7 mouse cellular contexts compared by ENCODE assay signal in genomic region chr5:64739311-64740261, GRCm38 (mm10).
A peak's percentile ranks its signal among the peaks of the same experiment; 100 is the strongest.
DNase-seq lines count a peak whose midpoint lies in the region; ATAC-seq lines count a peak whose summit lies in the region.

No protein-coding gene starts in this region.

- H3K9ac ChIP-seq in forebrain, embryonic 11.5 days (ENCODE audit: low read length): peak overlapping the region; percentile 14; the same call in 1 of the 2 replicates
- 0 out of 2 replicates have a peak overlapping the region, but pooled peaks have one; percentile 3 for H3K9ac ChIP-seq in kidney, embryonic 16.5 days (replicated peaks; ENCODE audit: low read length)
- 0 out of 2 replicates have a peak overlapping the region, but pooled peaks have one; percentile 15 for H3K9ac ChIP-seq in midbrain, embryonic 12.5 days (replicated peaks)

- ATAC-seq in forebrain, embryonic 11.5 days (replicated peaks; ENCODE audit: low FRiP score): peak; percentile 82
- ATAC-seq in kidney, embryonic 16.5 days (ENCODE audit: low FRiP score, low TSS enrichment): peak; percentile 89
- ATAC-seq in midbrain, embryonic 12.5 days (ENCODE audit: low FRiP score, low read depth): peak; percentile 74

- WGBS in forebrain, embryonic 11.5 days: 4% methylated on average over 15 of the region's 15 CpGs
- 5% methylated on average over 15 of the region's 15 CpGs for WGBS in kidney, embryonic 16.5 days
- WGBS in midbrain, embryonic 12.5 days: 4% methylated on average over 15 of the region's 15 CpGs

- H3K4me3 ChIP-seq in forebrain, embryonic 11.5 days (ENCODE audit: low read depth, low read length): no peak overlapping the region
- no peak overlapping the region for H3K4me3 ChIP-seq in kidney, embryonic 16.5 days (ENCODE audit: low read length)
- H3K4me3 ChIP-seq in midbrain, embryonic 12.5 days: no peak overlapping the region

- peak overlapping the region; percentile 24; the same call in 1 of the 2 replicates for H3K4me2 ChIP-seq in forebrain, embryonic 11.5 days (ENCODE audit: low read depth, low read length, severe bottlenecking)
- H3K4me2 ChIP-seq in kidney, embryonic 16.5 days (replicated peaks; ENCODE audit: low read depth, low read length): no peak overlapping the region; the same call in 1 of the 2 replicates
- H3K4me2 ChIP-seq in midbrain, embryonic 12.5 days (replicated peaks): peak overlapping the region; percentile 20

- DNase-seq in ZHBTc4 (ENCODE audit: low read depth, low spot score): peak; percentile 58
- DNase-seq in forebrain, embryonic 11.5 days (ENCODE audit: low spot score): peak; percentile 68
- DNase-seq in urinary bladder, postnatal 14 days (ENCODE audit: low spot score): no peak
- no peak for DNase-seq in gastrocnemius, postnatal 25 days
- no peak for DNase-seq in ovary, postnatal 14 days (ENCODE audit: low spot score)

- H3K27ac ChIP-seq in forebrain, embryonic 11.5 days (ENCODE audit: low read depth, low read length): peak overlapping the region; percentile 26; the same call in 1 of the 2 replicates
- H3K27ac ChIP-seq in kidney, embryonic 16.5 days (ENCODE audit: low read length): peak overlapping the region; percentile 69
- peak overlapping the region; percentile 60 for H3K27ac ChIP-seq in midbrain, embryonic 12.5 days (replicated peaks)

- H3K36me3 ChIP-seq in forebrain, embryonic 11.5 days (ENCODE audit: control insufficient read depth, insufficient read depth, low read length): no peaks in the 10 kb centered on the region
- H3K36me3 ChIP-seq in kidney, embryonic 16.5 days (ENCODE audit: insufficient read depth, low read length): no peaks in the 10 kb centered on the region
- H3K36me3 ChIP-seq in midbrain, embryonic 12.5 days: no peaks in the 10 kb centered on the region

- H3K4me1 ChIP-seq in forebrain, embryonic 11.5 days (replicated peaks; ENCODE audit: control insufficient read depth, insufficient read depth, low read length): peaks cover 11% of the 10 kb centered on the region
- H3K4me1 ChIP-seq in kidney, embryonic 16.5 days (ENCODE audit: insufficient read depth, low read length): peaks cover 26% of the 10 kb centered on the region
- H3K4me1 ChIP-seq in midbrain, embryonic 12.5 days: peaks cover 25% of the 10 kb centered on the region

- no peaks in the 10 kb centered on the region for H3K9me3 ChIP-seq in forebrain, embryonic 11.5 days (ENCODE audit: control insufficient read depth, low read length)
- H3K9me3 ChIP-seq in kidney, embryonic 16.5 days (ENCODE audit: low read length): no peaks in the 10 kb centered on the region
- H3K9me3 ChIP-seq in midbrain, embryonic 12.5 days: no peaks in the 10 kb centered on the region

- H3K27me3 ChIP-seq in forebrain, embryonic 11.5 days (ENCODE audit: control insufficient read depth, insufficient read depth, low read length): no peaks in the 10 kb centered on the region
- H3K27me3 ChIP-seq in kidney, embryonic 16.5 days (ENCODE audit: insufficient read depth, low read length): no peaks in the 10 kb centered on the region
- H3K27me3 ChIP-seq in midbrain, embryonic 12.5 days: 0 out of 2 replicates have a peak, but pooled peaks cover 5% of the 10 kb centered on the region

Comparison
In these comparisons a context has a peak if more than half of its experiments do, and no peak if none do; other contexts are left out.
1. DNase-seq: peak in ZHBTc4 (single experiment) and forebrain, embryonic 11.5 days (single experiment); none in urinary bladder, postnatal 14 days (single experiment), gastrocnemius, postnatal 25 days (single experiment) and ovary, postnatal 14 days (single experiment).
2. Peak in every context shown above with its lines, with median percentiles within 50 percentile points of each other: ATAC-seq, H3K27ac ChIP-seq and H3K9ac ChIP-seq.